Mouse (Mus musculus) stomach, postnatal 0 days (tissue): ENCODE results near the gene Btbd19. TPM values are rescaled to one million over a fixed set of nuclear protein-coding genes. Genes with fewer than 3 reads are reported as not detected.

Experiments
- ATAC-seq: fragments of 200-750 bp; cut with Nextera tagmentation; 2 replicates; pipeline ENCODE4 v1.8.0; 2017; ENCODE audit not compliant: low FRiP score, low TSS enrichment
- DNase-seq: peaks from one replicate; pipeline ENCODE4 v3.0.0-alpha.2; 2016; ENCODE audit warnings: low spot score
- H3K27ac ChIP-seq: fragments of 300-500 bp; sonication (generic); replicated peaks from 2 replicates; pipeline ENCODE4 v1.5.1; 2014; ENCODE audit warnings: mild to moderate bottlenecking, control low read depth
- H3K27me3 ChIP-seq: fragments of 300-500 bp; sonication (generic); 2 replicates; pipeline ENCODE4 v1.6.1; 2014; ENCODE audit warnings: low read length; ENCODE audit not compliant: control insufficient read depth, insufficient read depth
- H3K36me3 ChIP-seq: fragments of 300-500 bp; sonication (generic); 2 replicates; pipeline ENCODE4 v1.6.1; 2014; ENCODE audit warnings: low read length, mixed read lengths; ENCODE audit not compliant: control insufficient read depth, insufficient read depth
- H3K4me1 ChIP-seq: fragments of 300-500 bp; sonication (generic); replicated peaks from 2 replicates; pipeline ENCODE4 v1.6.1; 2014; ENCODE audit warnings: antibody characterized with exemption; ENCODE audit not compliant: control insufficient read depth, insufficient read depth
- H3K4me2 ChIP-seq: fragments of 300-500 bp; sonication (generic); replicated peaks from 2 replicates; pipeline ENCODE4 v1.6.1; 2014; ENCODE audit warnings: low read depth, mild to moderate bottlenecking, control low read depth, moderate library complexity
- H3K4me3 ChIP-seq: fragments of 300-500 bp; sonication (generic); 2 replicates; pipeline ENCODE4 v1.5.1; 2014; ENCODE audit warnings: low read depth, low read length, control low read depth
- H3K9ac ChIP-seq: fragments of 300-500 bp; sonication (generic); 2 replicates; pipeline ENCODE4 v1.6.1; 2014; ENCODE audit warnings: mild to moderate bottlenecking, low read length, control low read depth, mixed read lengths
- H3K9me3 ChIP-seq: fragments of 300-500 bp; sonication (generic); 2 replicates; pipeline ENCODE4 v1.6.1; 2016; ENCODE audit warnings: low read length; ENCODE audit not compliant: control insufficient read depth
- CTCF ChIP-seq: IDR thresholded peaks from 2 replicates; pipeline ENCODE4 v1.5.1; 2016; ENCODE audit warnings: antibody characterized with exemption, low read depth, mild to moderate bottlenecking, moderate library complexity
- EP300 ChIP-seq: optimal IDR thresholded peaks from 2 replicates; pipeline ENCODE3; 2016; ENCODE audit warnings: antibody characterized with exemption
- WGBS: fragments of 180-500 bp; shearing (Covaris S2); extraction: QIAGEN DNeasy Blood & Tissue Kit; methylation state at CpG from one replicate; pipeline ENCODE4 v1.1.7; 2014; 5-methylcytosine and 5-hydroxymethylcytosine counted together
- polyA plus RNA-seq: library from polyadenylated mRNA; unstranded; fragments of >200 nt; fragmentation: Nextera tagmentation; extraction: Ambion mirVana; gene quantifications from 2 replicates; pipeline ENCODE4 v1.2.1, GENCODE M21; 2015

Gene Btbd19
- polyA plus RNA-seq, 1 experiment from 2014 or later: 5.7 TPM

- DNase-seq (no peak), ATAC-seq (no peak)
- no peak for TF ChIP-seq EP300
- TF ChIP-seq CTCF: no peak
- no peak overlapping the region for H3K4me2 ChIP-seq
- no peaks in the 10 kb centered on the region for H3K4me1 ChIP-seq
- WGBS: 54% methylated on average over 10 of the region's 10 CpGs
- H3K36me3 ChIP-seq: no peaks in the 10 kb centered on the region
- H3K27ac ChIP-seq: no peak overlapping the region
- H3K4me3 ChIP-seq: no peak overlapping the region
- no peak overlapping the region for H3K9ac ChIP-seq
- no peaks in the 10 kb centered on the region for H3K27me3 ChIP-seq
- H3K9me3 ChIP-seq: no peaks in the 10 kb centered on the region
Measured at GRCm38 (mm10) chr4:117105127-117105526, 20.4 kb downstream of the Btbd19 start.

GRCm38 (mm10) chr4:117104672-117105071, 20.9 kb downstream of the Btbd19 start:
- Histone ChIP-seq H3K4me3 (no peak overlapping the region), H3K4me2 (no peak overlapping the region), H3K4me1 (no peaks in the 10 kb centered on the region), H3K9me3 (no peaks in the 10 kb centered on the region), H3K9ac (no peak overlapping the region), H3K36me3 (no peaks in the 10 kb centered on the region), H3K27ac (no peak overlapping the region), H3K27me3 (no peaks in the 10 kb centered on the region)
- 75% methylated on average over 10 of the region's 10 CpGs for WGBS
- DNase-seq: no peak
- TF ChIP-seq CTCF (peak; percentile 15; the same call in 1 of the 2 replicates), EP300 (no peak)
- ATAC-seq: no peak

- Histone ChIP-seq H3K36me3 (no peaks in the 10 kb centered on the region), H3K4me2 (no peak overlapping the region), H3K9ac (no peak overlapping the region), H3K4me1 (peaks cover 4% of the 10 kb centered on the region; the same call in 1 of the 2 replicates), H3K4me3 (no peak overlapping the region), H3K27ac (no peak overlapping the region), H3K27me3 (no peaks in the 10 kb centered on the region), H3K9me3 (no peaks in the 10 kb centered on the region)
- no peak for ATAC-seq
- TF ChIP-seq CTCF: peak; percentile 66
- TF ChIP-seq EP300: no peak
- WGBS: 48% methylated on average over 7 of the region's 7 CpGs
- DNase-seq: peak; percentile 37
Measured at GRCm38 (mm10) chr4:117101218-117101617, 24.3 kb downstream of the Btbd19 start.

- Histone ChIP-seq H3K4me1 (peaks cover 4% of the 10 kb centered on the region; the same call in 1 of the 2 replicates), H3K4me2 (no peak overlapping the region), H3K36me3 (no peaks in the 10 kb centered on the region), H3K27me3 (no peaks in the 10 kb centered on the region), H3K9me3 (no peaks in the 10 kb centered on the region), H3K27ac (no peak overlapping the region), H3K9ac (no peak overlapping the region), H3K4me3 (no peak overlapping the region)
- WGBS: 79% methylated on average over 4 of the region's 4 CpGs
- ATAC-seq (no peak), DNase-seq (no peak)
- TF ChIP-seq CTCF: no peak
- TF ChIP-seq EP300: no peak
Measured at GRCm38 (mm10) chr4:117100036-117100435, 25.5 kb downstream of the Btbd19 start.

- ATAC-seq (no peak), DNase-seq (no peak)
- Histone ChIP-seq H3K36me3 (no peaks in the 10 kb centered on the region), H3K27ac (no peak overlapping the region), H3K4me3 (no peak overlapping the region), H3K9ac (no peak overlapping the region), H3K4me2 (no peak overlapping the region; the same call in 1 of the 2 replicates), H3K27me3 (no peaks in the 10 kb centered on the region), H3K4me1 (peaks cover 4% of the 10 kb centered on the region; the same call in 1 of the 2 replicates), H3K9me3 (no peaks in the 10 kb centered on the region)
- TF ChIP-seq CTCF (no peak), EP300 (no peak)
- 63% methylated on average over 2 of the region's 2 CpGs for WGBS
Measured at GRCm38 (mm10) chr4:117098764-117099036, 26.8 kb downstream of the Btbd19 start.

GRCm38 (mm10) chr4:117097969-117098763, 27.4 kb downstream of the Btbd19 start:
- H3K36me3 ChIP-seq: no peaks in the 10 kb centered on the region
- H3K27me3 ChIP-seq: no peaks in the 10 kb centered on the region
- H3K27ac ChIP-seq: peak overlapping the region; percentile 49; the same call in 1 of the 2 replicates
- peak; percentile 51; the same call in 1 of the 2 replicates for ATAC-seq
- DNase-seq: no peak
- 0 out of 2 replicates have a peak overlapping the region, but pooled peaks have one; percentile 3 for H3K9ac ChIP-seq
- 45% methylated on average over 8 of the region's 8 CpGs for WGBS
- TF ChIP-seq CTCF: no peak
- TF ChIP-seq EP300: no peak
- no peaks in the 10 kb centered on the region for H3K9me3 ChIP-seq
- peaks cover 4% of the 10 kb centered on the region; the same call in 1 of the 2 replicates for H3K4me1 ChIP-seq
- H3K4me2 ChIP-seq: peak overlapping the region; percentile 88
- no peak overlapping the region for H3K4me3 ChIP-seq
